Mouse (Mus musculus) right cerebral cortex, postnatal 10 days (tissue): ENCODE measurements around the gene Rubcn.

Source experiments
- DNase-seq, 2 experiments: peaks; one replicate each; pipeline ENCODE4 v3.0.0; 2021; ENCODE audit warnings: low spot score in 2 of 2

Gene Rubcn

GRCm38 (mm10) chr16:32818441-32818840 lies 59.1 kb downstream of the Rubcn start:
- no peak for DNase-seq

GRCm38 (mm10) chr16:32818036-32818435 lies 59.5 kb downstream of the Rubcn start:
- DNase-seq, result no peak

GRCm38 (mm10) chr16:32815160-32815605 lies 62.4 kb downstream of the Rubcn start:
- DNase-seq, result no peak

- DNase-seq, result peak in 1 of 2 experiments; percentile 44
These were observed 63.0 kb downstream of the Rubcn start for GRCm38 (mm10) chr16:32814539-32814938.

GRCm38 (mm10) chr16:32813771-32814170 lies 63.8 kb downstream of the Rubcn start:
- DNase-seq, result no peak

GRCm38 (mm10) chr16:32813362-32813761 lies 64.2 kb downstream of the Rubcn start:
- DNase-seq, result no peak

GRCm38 (mm10) chr16:32812888-32813361 lies 64.6 kb downstream of the Rubcn start:
- peak; percentile 84 to 92 for DNase-seq

GRCm38 (mm10) chr16:32810321-32810720 lies 67.2 kb downstream of the Rubcn start, which contains the start of gene Smbd1:
TSS of gene Smbd1 (minus strand) at chr16:32810477.
- no peak for DNase-seq

- DNase-seq, result no peak
These were observed 70.0 kb downstream of the Rubcn start for GRCm38 (mm10) chr16:32807408-32808185.

GRCm38 (mm10) chr16:32805151-32805550 lies 72.4 kb downstream of the Rubcn start:
- peak in 1 of 2 experiments; percentile 34 for DNase-seq

- no peak for DNase-seq
These were observed 73.7 kb downstream of the Rubcn start for GRCm38 (mm10) chr16:32803901-32804300.

- peak; percentile 79 to 83 for DNase-seq
These were observed 74.2 kb downstream of the Rubcn start for GRCm38 (mm10) chr16:32803252-32803853.

- no peak for DNase-seq
These were observed 80.2 kb downstream of the Rubcn start, which contains the start of gene Muc20 for GRCm38 (mm10) chr16:32797426-32797689. TSS of gene Muc20 (minus strand) at chr16:32797435.

- peak in 1 of 2 experiments; percentile 33 for DNase-seq
These were observed 80.7 kb downstream of the Rubcn start for GRCm38 (mm10) chr16:32796676-32797425.

GRCm38 (mm10) chr16:32795177-32795576 lies 82.4 kb downstream of the Rubcn start:
- DNase-seq, result no peak

GRCm38 (mm10) chr16:32790056-32790455 lies 87.5 kb downstream of the Rubcn start:
- DNase-seq, result no peak

- DNase-seq, result peak; percentile 74 to 79
These were observed 92.7 kb downstream of the Rubcn start for GRCm38 (mm10) chr16:32784840-32785239.

- DNase-seq, result no peak
These were observed 94.1 kb downstream of the Rubcn start for GRCm38 (mm10) chr16:32783324-32784062.

GRCm38 (mm10) chr16:32778956-32779355 lies 98.6 kb downstream of the Rubcn start:
- DNase-seq, result no peak

- DNase-seq, result no peak
These were observed 100.9 kb downstream of the Rubcn start for GRCm38 (mm10) chr16:32776676-32777075.
